Mouse (Mus musculus): ENCODE results near the gene Prokr1. TPM values are rescaled to one million over a fixed set of nuclear protein-coding genes. Genes with fewer than 3 reads are reported as not detected.

Gene Prokr1
- total and polyA plus RNA-seq, 2 experiments, result 0.04 to 0.09 TPM

- no peak overlapping the region for H3K9ac ChIP-seq (ENCODE audit: low read depth, low read length)
- 38% methylated on average over 8 of the region's 8 CpGs for WGBS
- no peak for DNase-seq (ENCODE audit: extremely low read depth, low read depth, low spot score)
- no peak overlapping the region for H3K27ac ChIP-seq (replicated peaks; ENCODE audit: insufficient read depth, low read depth, low read length)
- no peaks in the 10 kb centered on the region for H3K79me2 ChIP-seq (ENCODE audit: control insufficient read depth, insufficient read depth, low read length)
- H3K36me3 ChIP-seq (ENCODE audit: control insufficient read depth, insufficient read depth, low read length), result no peaks in the 10 kb centered on the region
- no peak overlapping the region for H3K4me3 ChIP-seq (ENCODE audit: insufficient read depth, low read depth, low read length)
- no peaks in the 10 kb centered on the region for H3K27me3 ChIP-seq (ENCODE audit: control insufficient read depth, insufficient read depth, low read length)
- no peaks in the 10 kb centered on the region for H3K4me1 ChIP-seq (ENCODE audit: control insufficient read depth, insufficient read depth, low read length)
- TF ChIP-seq POLR2A (IDR thresholded peaks at IDR 0.05; ENCODE audit: extremely low read depth, insufficient read depth, low read length), result no peak
- no peak for TF ChIP-seq CTCF (IDR thresholded peaks at IDR 0.05; ENCODE audit: low read depth, low read length)
Measured at GRCm38 (mm10) chr6:87618021-87618420, 27.5 kb upstream of the Prokr1 start.

GRCm38 (mm10) chr6:87615696-87616083 lies 25.1 kb upstream of the Prokr1 start:
- 90% methylated on average over 14 of the region's 14 CpGs for WGBS
- H3K27ac ChIP-seq (replicated peaks; ENCODE audit: insufficient read depth, low read depth, low read length), result no peak overlapping the region
- H3K4me3 ChIP-seq (ENCODE audit: insufficient read depth, low read depth, low read length), result no peak overlapping the region

GRCm38 (mm10) chr6:87614794-87615695 lies 24.5 kb upstream of the Prokr1 start:
- H3K36me3 ChIP-seq (ENCODE audit: control insufficient read depth, insufficient read depth, low read length), result no peaks in the 10 kb centered on the region
- H3K27me3 ChIP-seq (ENCODE audit: control insufficient read depth, insufficient read depth, low read length), result no peaks in the 10 kb centered on the region; the same call in 1 of the 2 replicates
- H3K27ac ChIP-seq (replicated peaks; ENCODE audit: insufficient read depth, low read depth, low read length), result no peak overlapping the region
- H3K79me2 ChIP-seq (ENCODE audit: control insufficient read depth, insufficient read depth, low read length), result no peaks in the 10 kb centered on the region
- 68% methylated on average over 11 of the region's 11 CpGs for WGBS
- no peak overlapping the region for H3K4me3 ChIP-seq (ENCODE audit: insufficient read depth, low read depth, low read length)
- no peak overlapping the region for H3K9ac ChIP-seq (ENCODE audit: low read depth, low read length)
- DNase-seq (ENCODE audit: extremely low read depth, low read depth, low spot score), result no peak
- TF ChIP-seq POLR2A (IDR thresholded peaks at IDR 0.05; ENCODE audit: extremely low read depth, insufficient read depth, low read length), result no peak
- TF ChIP-seq CTCF (IDR thresholded peaks at IDR 0.05; ENCODE audit: low read depth, low read length), result peak; percentile 63
- H3K4me1 ChIP-seq (ENCODE audit: control insufficient read depth, insufficient read depth, low read length), result no peaks in the 10 kb centered on the region

More at GRCm38 (mm10) chr6:87615696-87616083, 25.1 kb upstream of the Prokr1 start:
- Histone ChIP-seq H3K36me3 (ENCODE audit: control insufficient read depth, insufficient read depth, low read length) (no peaks in the 10 kb centered on the region), H3K79me2 (ENCODE audit: control insufficient read depth, insufficient read depth, low read length) (no peaks in the 10 kb centered on the region), H3K27me3 (ENCODE audit: control insufficient read depth, insufficient read depth, low read length) (no peaks in the 10 kb centered on the region; the same call in 1 of the 2 replicates), H3K4me1 (ENCODE audit: control insufficient read depth, insufficient read depth, low read length) (no peaks in the 10 kb centered on the region), H3K9ac (ENCODE audit: low read depth, low read length) (no peak overlapping the region)
- TF ChIP-seq POLR2A (IDR thresholded peaks at IDR 0.05; ENCODE audit: extremely low read depth, insufficient read depth, low read length), result no peak
- TF ChIP-seq CTCF (IDR thresholded peaks at IDR 0.05; ENCODE audit: low read depth, low read length), result no peak
- no peak for DNase-seq (ENCODE audit: extremely low read depth, low read depth, low spot score)

GRCm38 (mm10) chr6:87599825-87600224 lies 9.3 kb upstream of the Prokr1 start:
- no peak overlapping the region for H3K4me3 ChIP-seq (ENCODE audit: insufficient read depth, low read depth, low read length)
- H3K36me3 ChIP-seq (ENCODE audit: control insufficient read depth, insufficient read depth, low read length), result no peaks in the 10 kb centered on the region
- H3K27me3 ChIP-seq (ENCODE audit: control insufficient read depth, insufficient read depth, low read length), result no peaks in the 10 kb centered on the region
- no peak overlapping the region for H3K9ac ChIP-seq (ENCODE audit: low read depth, low read length)
- TF ChIP-seq POLR2A (IDR thresholded peaks at IDR 0.05; ENCODE audit: extremely low read depth, insufficient read depth, low read length) (no peak), CTCF (IDR thresholded peaks at IDR 0.05; ENCODE audit: low read depth, low read length) (no peak)
- H3K4me1 ChIP-seq (ENCODE audit: control insufficient read depth, insufficient read depth, low read length), result no peaks in the 10 kb centered on the region
- no peaks in the 10 kb centered on the region for H3K79me2 ChIP-seq (ENCODE audit: control insufficient read depth, insufficient read depth, low read length)
- no peak for DNase-seq (ENCODE audit: extremely low read depth, low read depth, low spot score)
- H3K27ac ChIP-seq (replicated peaks; ENCODE audit: insufficient read depth, low read depth, low read length), result no peak overlapping the region

GRCm38 (mm10) chr6:87597116-87597833 lies 6.7 kb upstream of the Prokr1 start:
- no peak for DNase-seq (ENCODE audit: extremely low read depth, low read depth, low spot score)
- H3K4me1 ChIP-seq (ENCODE audit: control insufficient read depth, insufficient read depth, low read length), result no peaks in the 10 kb centered on the region
- WGBS, result 65% methylated on average over 10 of the region's 10 CpGs
- H3K4me3 ChIP-seq (ENCODE audit: insufficient read depth, low read depth, low read length), result no peak overlapping the region
- H3K27ac ChIP-seq (replicated peaks; ENCODE audit: insufficient read depth, low read depth, low read length), result no peak overlapping the region
- H3K27me3 ChIP-seq (ENCODE audit: control insufficient read depth, insufficient read depth, low read length), result no peaks in the 10 kb centered on the region
- TF ChIP-seq POLR2A (IDR thresholded peaks at IDR 0.05; ENCODE audit: extremely low read depth, insufficient read depth, low read length) (no peak), CTCF (IDR thresholded peaks at IDR 0.05; ENCODE audit: low read depth, low read length) (no peak)
- H3K79me2 ChIP-seq (ENCODE audit: control insufficient read depth, insufficient read depth, low read length), result no peaks in the 10 kb centered on the region
- no peak overlapping the region for H3K9ac ChIP-seq (ENCODE audit: low read depth, low read length)
- H3K36me3 ChIP-seq (ENCODE audit: control insufficient read depth, insufficient read depth, low read length), result no peaks in the 10 kb centered on the region

All from liver, adult 2 months (tissue).